Mouse (Mus musculus) cerebellum, adult 2 months (tissue): ENCODE data around the gene Asphd2. TPM values are rescaled to one million over a fixed set of nuclear protein-coding genes. Genes with fewer than 3 reads are reported as not detected.

ENCODE experiments used
- DNase-seq, 2 experiments: peaks; one replicate each; pipeline ENCODE4 v3.0.0; 2021
- H3K27ac ChIP-seq: fragments of 200-500 bp; 2 replicates; pipeline ENCODE4 v1.5.1; 2012; ENCODE audit warnings: low read length, control low read depth, inconsistent platforms; ENCODE audit not compliant: insufficient read depth
- H3K27me3 ChIP-seq: fragments of 200-500 bp; 2 replicates; pipeline ENCODE4 v1.6.1; 2012; ENCODE audit warnings: inconsistent platforms, mild to moderate bottlenecking, low read length, moderate library complexity; ENCODE audit not compliant: control insufficient read depth, insufficient read depth
- H3K4me1 ChIP-seq: fragments of 200-500 bp; 2 replicates; pipeline ENCODE4 v1.6.1; 2011; ENCODE audit warnings: low read length; ENCODE audit not compliant: control insufficient read depth, insufficient read depth
- H3K4me3 ChIP-seq: fragments of 200-500 bp; replicated peaks from 2 replicates; pipeline ENCODE3; 2011; ENCODE audit warnings: mild to moderate bottlenecking, low read depth, low read length, control low read depth; ENCODE audit not compliant: insufficient read depth
- CTCF ChIP-seq: fragments of 200-500 bp; IDR thresholded peaks from 2 replicates; pipeline ENCODE4 v1.5.1; 2011; ENCODE audit warnings: low read depth, mild to moderate bottlenecking, control low read depth, low read length, moderate library complexity, borderline replicate concordance; ENCODE audit not compliant: insufficient read depth
- POLR2A ChIP-seq: fragments of 200-500 bp; IDR thresholded peaks from 2 replicates; pipeline ENCODE4 v1.6.1; 2011; ENCODE audit warnings: low read length, control low read depth, borderline replicate concordance; ENCODE audit not compliant: insufficient read depth
- WGBS: fragments of 180-500 bp; shearing (Covaris S2); methylation state at CpG from one replicate; pipeline ENCODE4 v1.1.7; 2018; 5-methylcytosine and 5-hydroxymethylcytosine counted together
- polyA plus RNA-seq: library from polyadenylated mRNA; depleted of rRNA; stranded (reverse); fragments of >200 nt; gene quantifications from 2 replicates; pipeline ENCODE4 v1.2.3, GENCODE M21; 2012

The Asphd2 gene
- polyA plus RNA-seq, 1 experiment: 92.7 TPM

GRCm38 (mm10) chr5:112385973-112386372, 8.7 kb downstream of the Asphd2 start:
- no peak overlapping the region for H3K27ac ChIP-seq
- TF ChIP-seq POLR2A (no peak), CTCF (no peak)
- peaks cover 34% of the 10 kb centered on the region for H3K4me1 ChIP-seq
- 82% methylated on average over 2 of the region's 2 CpGs for WGBS
- no peaks in the 10 kb centered on the region for H3K27me3 ChIP-seq
- no peak for DNase-seq
- no peak overlapping the region for H3K4me3 ChIP-seq

GRCm38 (mm10) chr5:112384805-112385472, 9.7 kb downstream of the Asphd2 start:
- Histone ChIP-seq H3K27ac (no peak overlapping the region), H3K4me1 (peaks cover 41% of the 10 kb centered on the region), H3K4me3 (no peak overlapping the region), H3K27me3 (no peaks in the 10 kb centered on the region)
- DNase-seq: no peak
- TF ChIP-seq CTCF: no peak
- TF ChIP-seq POLR2A: no peak
- WGBS: 94% methylated on average over 13 of the region's 13 CpGs

GRCm38 (mm10) chr5:112382641-112383330, 11.9 kb downstream of the Asphd2 start:
- DNase-seq: peak; percentile 57 to 66

GRCm38 (mm10) chr5:112382042-112382441, 12.6 kb downstream of the Asphd2 start:
- 77% methylated on average over 9 of the region's 9 CpGs for WGBS
- no peaks in the 10 kb centered on the region for H3K27me3 ChIP-seq
- TF ChIP-seq POLR2A (no peak), CTCF (no peak)
- H3K4me3 ChIP-seq: no peak overlapping the region
- peaks cover 34% of the 10 kb centered on the region for H3K4me1 ChIP-seq
- DNase-seq: peak in 1 of 2 experiments; percentile 7
- H3K27ac ChIP-seq: no peak overlapping the region

More at GRCm38 (mm10) chr5:112382641-112383330, 11.9 kb downstream of the Asphd2 start:
- Histone ChIP-seq H3K4me1 (peaks cover 34% of the 10 kb centered on the region), H3K27ac (no peak overlapping the region), H3K4me3 (no peak overlapping the region), H3K27me3 (no peaks in the 10 kb centered on the region)
- 9% methylated on average over 17 of the region's 17 CpGs for WGBS
- TF ChIP-seq POLR2A: no peak
- TF ChIP-seq CTCF: 0 out of 2 replicates have a peak, but pooled peaks have one; percentile 6

GRCm38 (mm10) chr5:112381154-112381553, 13.5 kb downstream of the Asphd2 start:
- DNase-seq: no peak
- peaks cover 35% of the 10 kb centered on the region for H3K4me1 ChIP-seq
- H3K27me3 ChIP-seq: no peaks in the 10 kb centered on the region
- no peak overlapping the region for H3K4me3 ChIP-seq
- H3K27ac ChIP-seq: no peak overlapping the region
- WGBS: 84% methylated on average over 11 of the region's 11 CpGs
- TF ChIP-seq POLR2A (no peak), CTCF (no peak)

- H3K27ac ChIP-seq: no peak overlapping the region
- DNase-seq: no peak
- TF ChIP-seq CTCF: no peak
- TF ChIP-seq POLR2A: no peak
- H3K4me3 ChIP-seq: no peak overlapping the region
- H3K27me3 ChIP-seq: no peaks in the 10 kb centered on the region
- H3K4me1 ChIP-seq: peaks cover 37% of the 10 kb centered on the region
- 71% methylated on average over 6 of the region's 6 CpGs for WGBS
These were observed 15.9 kb downstream of the Asphd2 start for GRCm38 (mm10) chr5:112378716-112379115.

- H3K27ac ChIP-seq: no peak overlapping the region
- peaks cover 29% of the 10 kb centered on the region for H3K4me1 ChIP-seq
- H3K27me3 ChIP-seq: no peaks in the 10 kb centered on the region
- H3K4me3 ChIP-seq: no peak overlapping the region
- 86% methylated on average over 1 of the region's 1 CpGs for WGBS
- no peak for DNase-seq
- TF ChIP-seq POLR2A (no peak), CTCF (no peak)
These were observed 17.3 kb downstream of the Asphd2 start for GRCm38 (mm10) chr5:112377380-112377779.

- 67% methylated on average over 4 of the region's 4 CpGs for WGBS
- H3K4me1 ChIP-seq: peaks cover 32% of the 10 kb centered on the region
These were observed 18.6 kb downstream of the Asphd2 start for GRCm38 (mm10) chr5:112376111-112376510.

More at GRCm38 (mm10) chr5:112376111-112376510, 18.6 kb downstream of the Asphd2 start:
- no peaks in the 10 kb centered on the region for H3K27me3 ChIP-seq
- DNase-seq: no peak
- TF ChIP-seq CTCF: no peak
- TF ChIP-seq POLR2A: no peak
- no peak overlapping the region for H3K4me3 ChIP-seq
- H3K27ac ChIP-seq: no peak overlapping the region
